Mouse (Mus musculus) brain, embryonic 14.5 days (tissue): ENCODE measurements around the gene Taf8. TPM values are rescaled to one million over a fixed set of nuclear protein-coding genes. Genes with fewer than 3 reads are reported as not detected.
A peak's percentile ranks its signal among the peaks of the same experiment; 100 is the strongest.

ENCODE experiments used
- DNase-seq: peaks from one replicate; pipeline ENCODE4 v3.0.0-alpha.2; 2011; ENCODE audit warnings: low read depth
- CTCF ChIP-seq: fragments of 200-500 bp; IDR thresholded peaks from 2 replicates; pipeline ENCODE4 v1.5.1; 2012; ENCODE audit warnings: inconsistent platforms, mild to moderate bottlenecking, moderate library complexity, borderline replicate concordance; ENCODE audit not compliant: insufficient read depth, insufficient read length; ENCODE audit errors: extremely low read depth
- POLR2A ChIP-seq: fragments of 200-500 bp; IDR thresholded peaks from 2 replicates; pipeline ENCODE4 v1.6.1; 2012; ENCODE audit warnings: mild to moderate bottlenecking, inconsistent platforms, borderline replicate concordance; ENCODE audit not compliant: poor library complexity, insufficient read depth, insufficient read length, severe bottlenecking; ENCODE audit errors: extremely low read depth
- polyA plus RNA-seq: library from polyadenylated mRNA; depleted of rRNA; stranded (reverse); fragments of >200 nt; gene quantifications from 2 replicates; pipeline ENCODE4 v1.2.3, GENCODE M21; 2012

Taf8 gene
- polyA plus RNA-seq, 1 experiment = 34.2 TPM

DNA sequence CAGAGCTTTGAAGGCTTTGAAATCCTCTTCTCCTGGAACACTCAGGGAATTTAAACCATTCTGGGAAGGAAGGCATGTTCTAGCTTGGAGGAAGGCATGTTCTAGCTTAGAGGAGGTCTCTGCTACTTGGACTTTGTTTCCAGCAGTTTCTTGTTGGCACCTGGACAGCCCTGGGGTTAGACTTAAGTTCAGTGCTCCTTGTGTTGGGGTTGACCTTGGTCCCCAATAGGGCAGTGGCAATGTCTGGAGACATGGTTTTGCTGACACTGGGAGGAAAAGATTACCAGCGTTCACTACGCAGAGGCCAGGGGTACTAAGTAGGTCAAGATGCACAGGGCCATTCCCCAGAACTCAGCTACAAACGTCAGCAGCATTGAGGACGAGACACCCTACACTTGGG lies 26.9 kb downstream of the Taf8 start:
- TF ChIP-seq POLR2A = no peak
- DNase-seq = no peak

DNA sequence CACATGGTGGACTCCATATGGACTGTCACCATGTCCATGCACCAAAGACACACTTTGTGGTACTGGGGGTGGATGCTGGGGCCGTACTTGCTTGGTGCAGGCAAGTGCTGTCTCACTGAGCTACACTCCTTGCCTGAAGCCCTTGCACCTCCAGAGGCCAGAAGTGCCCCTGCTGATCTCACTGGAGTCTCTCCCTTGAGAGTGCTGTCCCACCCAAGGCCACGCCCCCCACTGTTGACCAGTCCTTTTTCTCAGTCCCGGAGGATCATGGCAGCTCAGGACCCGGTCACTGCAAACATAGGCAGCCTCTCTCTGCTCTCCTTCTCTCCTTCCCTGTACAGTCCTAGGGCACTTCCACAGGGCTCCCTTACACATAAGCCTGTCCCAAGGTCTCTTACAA lies 27.8 kb downstream of the Taf8 start:
- TF ChIP-seq CTCF = no peak
- no peak for TF ChIP-seq POLR2A
- DNase-seq = no peak

DNA sequence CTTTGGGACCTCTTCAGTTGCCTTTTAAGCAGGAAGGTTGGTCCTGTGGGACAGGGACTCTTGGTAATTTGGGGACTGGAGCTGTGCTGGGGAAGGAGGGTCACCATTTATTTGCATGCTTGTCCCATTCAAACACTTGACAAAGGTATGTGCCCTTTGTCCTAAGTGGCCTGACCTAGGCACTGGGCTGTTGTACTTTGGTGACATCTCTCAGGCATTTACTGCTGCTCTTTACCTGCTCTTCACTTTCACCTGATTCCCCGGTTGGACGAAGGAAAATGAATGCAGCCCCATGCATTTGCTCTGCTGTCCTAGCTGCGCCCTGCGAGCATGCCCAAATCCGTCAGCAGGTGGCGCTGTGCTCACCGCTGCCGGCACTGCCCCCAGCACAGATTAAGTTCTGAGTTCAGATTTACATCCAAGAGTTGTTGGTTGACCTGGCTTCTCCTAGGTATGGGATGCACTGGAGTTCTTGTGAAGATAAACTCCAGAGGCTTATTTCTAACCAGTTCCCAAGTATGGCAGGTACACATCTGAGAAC lies 28.6 kb downstream of the Taf8 start:
- no peak for TF ChIP-seq POLR2A
- peak; percentile 81 for TF ChIP-seq CTCF
- no peak for DNase-seq

DNA sequence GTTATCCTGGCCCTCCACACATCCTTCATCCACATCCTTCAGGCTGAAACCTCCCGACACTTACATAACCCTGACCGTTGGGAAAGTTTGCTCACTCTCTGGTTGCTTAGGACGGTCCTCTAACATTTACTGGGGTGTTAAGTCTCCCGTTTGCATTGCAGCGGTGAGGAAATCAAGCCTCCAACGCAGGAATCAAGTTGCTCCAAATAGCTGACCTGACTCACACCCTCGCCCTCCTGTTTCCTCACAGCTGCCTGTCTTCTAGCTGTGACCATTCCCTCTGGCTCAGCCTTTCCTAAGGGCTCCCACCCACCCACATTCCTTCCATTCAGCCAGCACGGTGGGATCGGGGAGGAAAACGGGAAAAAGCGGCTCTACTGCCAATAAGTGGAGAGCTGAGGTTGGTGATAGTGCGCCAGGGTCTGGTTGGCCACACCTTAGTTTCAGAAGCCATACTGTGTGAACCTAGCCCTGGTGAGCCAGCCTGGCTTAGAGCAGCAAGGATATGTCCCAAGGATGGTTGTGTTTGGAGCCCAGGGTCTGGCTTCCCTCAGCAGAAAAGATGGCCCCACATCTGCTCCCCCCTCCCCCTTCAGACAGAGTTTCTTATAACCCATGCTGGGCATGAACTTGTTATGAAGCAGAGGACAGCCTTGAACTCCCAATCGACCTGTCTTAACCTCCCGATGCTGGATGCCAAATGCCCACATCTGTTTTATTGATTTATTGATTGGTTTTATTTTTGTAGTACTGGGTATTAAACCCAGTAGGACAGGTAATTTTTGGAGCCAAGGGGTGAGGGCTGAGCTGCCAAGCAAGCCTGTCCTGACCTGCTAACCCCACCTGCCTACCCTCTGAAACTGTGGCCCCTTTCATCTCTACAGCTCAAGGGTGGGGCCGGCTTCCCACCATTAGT lies 29.4 kb downstream of the Taf8 start:
- TF ChIP-seq CTCF = no peak
- TF ChIP-seq POLR2A = no peak
- DNase-seq = no peak

DNA sequence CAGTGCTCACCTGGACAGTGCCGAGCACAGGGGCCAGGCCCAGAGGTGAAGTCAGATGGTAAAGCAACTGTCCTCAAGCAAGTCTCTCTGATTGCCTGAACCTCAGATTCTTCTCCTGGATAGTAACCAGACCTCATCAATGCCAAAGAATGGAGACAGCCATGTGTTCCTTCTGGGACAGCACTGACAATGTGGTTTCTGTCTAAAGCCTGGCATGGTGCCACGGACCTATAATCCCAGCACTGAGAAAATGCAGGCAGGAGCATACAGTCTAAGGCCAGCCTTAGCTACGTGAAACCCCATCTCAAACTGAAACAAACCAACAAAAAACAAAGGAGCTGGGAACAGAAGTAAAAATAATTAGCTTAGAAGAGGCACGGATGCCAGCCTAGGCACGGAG lies 31.4 kb downstream of the Taf8 start:
- TF ChIP-seq POLR2A = no peak
- TF ChIP-seq CTCF = no peak
- peak; percentile 78 for DNase-seq

DNA sequence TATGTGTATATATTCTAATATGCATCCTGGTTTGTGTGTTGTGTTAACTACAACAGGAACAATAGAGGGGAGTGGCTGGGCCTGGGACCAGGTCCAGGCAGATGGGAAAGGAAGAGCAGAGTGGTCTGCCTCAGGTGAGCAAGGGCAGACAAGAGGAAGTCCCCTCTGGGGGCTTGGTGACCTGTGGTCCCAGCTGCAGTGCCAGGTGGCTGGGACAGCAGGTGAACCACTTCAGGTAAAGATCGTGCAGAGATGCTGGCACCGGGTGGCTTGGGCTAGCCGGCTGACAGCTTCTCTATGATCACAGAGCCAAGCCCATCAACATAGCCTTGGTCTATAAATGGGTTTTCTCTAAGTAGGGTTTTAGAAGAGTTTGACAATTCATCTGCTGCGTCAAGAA lies 32.0 kb downstream of the Taf8 start:
- no peak for DNase-seq
- no peak for TF ChIP-seq CTCF
- TF ChIP-seq POLR2A = no peak

DNA sequence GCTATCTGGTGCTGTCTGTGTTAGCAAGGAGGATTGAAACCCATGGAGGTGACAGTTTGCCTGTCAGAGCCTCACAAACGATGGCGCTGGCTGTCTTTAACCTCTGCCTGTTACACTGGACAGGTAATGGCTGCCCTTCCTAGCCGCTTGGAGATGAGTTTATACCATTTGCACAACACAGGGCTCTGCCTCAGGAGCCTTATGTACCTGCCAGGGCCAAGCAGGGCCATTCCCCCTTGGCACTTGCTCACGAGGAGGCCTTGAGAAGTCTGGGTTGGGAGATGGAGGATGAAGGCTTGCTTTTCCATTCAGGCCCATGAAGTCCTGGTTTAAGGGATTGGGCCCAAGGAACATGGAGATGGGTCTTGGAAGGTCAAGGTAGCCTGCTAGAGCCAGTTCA lies 32.5 kb downstream of the Taf8 start:
- DNase-seq = no peak
- no peak for TF ChIP-seq CTCF
- TF ChIP-seq POLR2A = no peak

DNA sequence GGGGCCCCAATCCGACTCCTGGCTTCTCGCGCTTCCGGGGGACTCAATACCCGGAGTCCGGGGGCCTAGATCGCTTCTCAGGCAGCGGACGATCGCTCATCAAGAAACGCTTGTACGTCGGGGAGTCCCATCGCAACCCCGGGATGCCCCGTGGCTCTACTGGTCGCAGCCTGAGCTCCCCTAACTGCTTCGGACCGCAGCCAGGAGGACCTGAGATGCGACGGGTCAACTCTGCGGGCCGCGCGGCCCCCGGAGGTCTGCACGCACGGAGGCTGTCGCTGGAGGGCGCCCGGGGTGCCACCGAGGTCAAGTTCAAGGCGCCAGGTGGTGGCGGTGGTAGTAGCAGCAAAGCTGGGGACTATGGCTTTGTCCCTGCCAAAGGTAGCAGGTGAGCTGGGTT lies 33.6 kb downstream of the Taf8 start:
- TF ChIP-seq POLR2A (no peak), CTCF (no peak)
- DNase-seq = no peak

DNA sequence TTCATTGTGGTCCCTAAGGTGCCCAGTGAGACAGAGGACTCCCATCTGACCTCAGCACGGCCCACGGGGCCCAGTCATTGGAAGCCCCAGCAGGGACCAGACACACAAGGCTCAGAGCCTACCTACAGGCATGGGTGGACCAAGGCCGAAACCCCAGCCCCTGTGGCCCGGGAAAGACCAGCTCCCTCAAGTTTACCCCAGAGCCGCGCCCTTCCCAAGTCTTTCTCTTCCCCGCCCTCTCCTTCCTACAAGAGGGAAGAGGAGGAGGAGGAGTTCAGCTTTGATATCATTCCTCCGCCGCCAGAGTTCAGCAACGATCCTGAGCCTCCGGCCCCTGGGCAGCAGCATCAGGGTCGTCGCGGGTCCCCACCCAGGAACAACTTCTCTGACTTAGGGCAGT lies 34.0 kb downstream of the Taf8 start:
- DNase-seq = no peak
- TF ChIP-seq CTCF = no peak
- TF ChIP-seq POLR2A = no peak

DNA sequence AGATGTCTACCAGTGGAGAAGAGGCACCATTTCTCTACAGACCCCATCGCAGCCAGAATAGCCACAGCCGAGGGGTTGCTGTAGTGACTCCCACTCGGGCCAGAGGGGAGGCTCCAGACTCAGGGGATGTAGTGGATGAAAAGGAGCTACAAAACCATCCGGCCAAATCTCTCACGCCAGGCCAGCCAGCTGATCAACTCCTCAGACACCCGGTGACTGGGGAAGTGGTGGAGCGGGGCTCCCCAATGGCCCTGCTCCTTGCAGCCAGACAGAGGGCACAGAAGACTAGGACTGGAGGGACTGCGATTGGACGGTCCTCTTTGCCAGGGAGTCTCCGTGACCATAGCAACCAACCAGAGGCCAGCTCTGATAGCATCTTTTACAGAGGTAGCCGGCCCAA lies 34.4 kb downstream of the Taf8 start:
- no peak for TF ChIP-seq POLR2A
- no peak for TF ChIP-seq CTCF

DNA sequence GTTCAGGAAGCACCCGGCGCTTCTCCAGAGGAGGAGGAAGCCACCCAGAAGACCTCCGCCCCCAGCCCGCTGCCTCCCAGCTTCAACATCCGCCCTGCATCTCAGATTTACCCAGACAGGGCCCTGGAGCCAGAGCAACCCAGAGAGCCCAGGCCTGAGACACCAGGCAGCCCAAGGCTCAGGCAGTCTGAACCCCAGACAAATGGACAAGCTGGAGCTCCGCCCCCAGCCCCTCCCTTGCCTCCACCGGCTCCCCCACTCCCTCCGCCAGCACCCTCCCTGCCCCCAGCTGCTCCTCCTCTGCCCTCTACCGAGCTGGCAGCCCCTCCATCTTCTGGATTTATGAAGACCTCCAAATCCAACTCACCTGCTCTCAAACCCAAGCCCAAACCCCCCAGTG lies 35.8 kb downstream of the Taf8 start:
- DNase-seq = no peak
- TF ChIP-seq CTCF (no peak), POLR2A (no peak)

More for the DNA sequence above, 34.4 kb downstream of the Taf8 start:
- no peak for DNase-seq

DNA sequence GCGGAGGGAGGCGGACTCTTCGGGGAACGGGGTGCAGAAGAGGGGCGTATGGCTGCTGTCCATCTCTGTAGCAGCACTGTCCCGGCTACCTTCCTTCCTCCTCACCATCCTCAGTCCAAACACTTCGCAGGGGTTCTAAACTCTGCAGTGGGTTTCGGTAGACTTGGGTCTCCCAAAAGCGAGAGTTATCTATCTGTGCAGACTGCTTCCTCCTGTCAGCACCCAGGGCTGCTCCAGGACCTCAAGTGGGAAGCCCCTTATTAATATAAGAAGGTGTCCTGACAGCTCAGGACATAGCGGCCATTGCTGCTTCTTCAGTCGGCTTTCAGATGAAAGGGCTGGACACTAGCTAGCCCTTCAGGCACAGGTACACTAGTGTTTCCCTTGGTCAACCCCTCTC lies 37.1 kb downstream of the Taf8 start:
- TF ChIP-seq POLR2A (no peak), CTCF (no peak)
- no peak for DNase-seq
